Mouse (Mus musculus) heart, embryonic 11.5 days (tissue): ENCODE measurements around the gene Inka1. TPM values are rescaled to one million over a fixed set of nuclear protein-coding genes. Genes with fewer than 3 reads are reported as not detected.

ENCODE experiments used
- ATAC-seq: fragments of 200-750 bp; cut with Nextera tagmentation; replicated peaks from 2 replicates; pipeline ENCODE4 v1.8.0; 2017; ENCODE audit warnings: moderate library complexity; ENCODE audit not compliant: insufficient number of reproducible peaks, low FRiP score, low TSS enrichment
- H3K27ac ChIP-seq: fragments of 300-500 bp; sonication (generic); 2 replicates; pipeline ENCODE4 v1.5.1; 2014; ENCODE audit warnings: mild to moderate bottlenecking, low read depth, low read length
- H3K27me3 ChIP-seq: fragments of 300-500 bp; sonication (generic); 2 replicates; pipeline ENCODE4 v1.6.1; 2014; ENCODE audit warnings: mild to moderate bottlenecking, low read length, mixed read lengths; ENCODE audit not compliant: control insufficient read depth, insufficient read depth
- H3K36me3 ChIP-seq: fragments of 300-500 bp; sonication (generic); 2 replicates; pipeline ENCODE4 v1.6.1; 2014; ENCODE audit warnings: mild to moderate bottlenecking, low read length, moderate library complexity, mixed read lengths; ENCODE audit not compliant: control insufficient read depth, insufficient read depth
- H3K4me1 ChIP-seq: fragments of 300-500 bp; sonication (generic); 2 replicates; pipeline ENCODE4 v1.6.1; 2014; ENCODE audit warnings: low read length; ENCODE audit not compliant: control insufficient read depth, insufficient read depth
- H3K4me2 ChIP-seq: fragments of 300-500 bp; sonication (generic); 2 replicates; pipeline ENCODE4 v1.6.1; 2014; ENCODE audit warnings: mild to moderate bottlenecking, moderate library complexity
- H3K4me3 ChIP-seq: fragments of 300-500 bp; sonication (generic); 2 replicates; pipeline ENCODE4 v1.5.1; 2014; ENCODE audit warnings: low read depth, low read length
- H3K9ac ChIP-seq: fragments of 300-500 bp; sonication (generic); 2 replicates; pipeline ENCODE4 v1.6.1; 2014; ENCODE audit warnings: mild to moderate bottlenecking, low read depth, low read length, moderate library complexity
- H3K9me3 ChIP-seq: fragments of 300-500 bp; sonication (generic); replicated peaks from 2 replicates; pipeline ENCODE4 v1.6.1; 2016; ENCODE audit warnings: low read length; ENCODE audit not compliant: control insufficient read depth
- WGBS: fragments of 180-500 bp; shearing (Covaris S2); extraction: QIAGEN DNeasy Blood & Tissue Kit; methylation state at CpG from one replicate; pipeline ENCODE4 v1.1.7; 2014; ENCODE audit not compliant: insufficient replicate concordance; 5-methylcytosine and 5-hydroxymethylcytosine counted together
- polyA plus RNA-seq: library from polyadenylated mRNA; unstranded; fragments of >200 nt; fragmentation: Nextera tagmentation; extraction: Ambion mirVana; gene quantifications from 2 replicates; pipeline ENCODE4 v1.2.1, GENCODE M21; 2014

The Inka1 gene
- polyA plus RNA-seq, 1 experiment from 2014 or later = 66.6 TPM

GRCm38 (mm10) chr9:107957141-107957540, 28.5 kb downstream of the Inka1 start:
- no peak overlapping the region for H3K27ac ChIP-seq
- H3K9ac ChIP-seq = no peak overlapping the region
- ATAC-seq = no peak
- peaks cover 23% of the 10 kb centered on the region; the same call in 1 of the 2 replicates for H3K36me3 ChIP-seq
- 69% methylated on average over 6 of the region's 6 CpGs for WGBS
- H3K4me2 ChIP-seq = no peak overlapping the region
- no peaks in the 10 kb centered on the region for H3K27me3 ChIP-seq
- 0 out of 2 replicates have a peak, but pooled peaks cover 5% of the 10 kb centered on the region for H3K4me1 ChIP-seq
- no peaks in the 10 kb centered on the region for H3K9me3 ChIP-seq
- H3K4me3 ChIP-seq = no peak overlapping the region

GRCm38 (mm10) chr9:107955613-107956289, 29.9 kb downstream of the Inka1 start:
- Histone ChIP-seq H3K4me2 (no peak overlapping the region), H3K4me3 (no peak overlapping the region), H3K27ac (no peak overlapping the region), H3K36me3 (peaks cover 17% of the 10 kb centered on the region; the same call in 1 of the 2 replicates), H3K27me3 (no peaks in the 10 kb centered on the region), H3K9ac (no peak overlapping the region), H3K9me3 (no peaks in the 10 kb centered on the region), H3K4me1 (peaks cover 9% of the 10 kb centered on the region)
- 65% methylated on average over 6 of the region's 6 CpGs for WGBS
- ATAC-seq = no peak

- 17% methylated on average over 45 of the region's 45 CpGs for WGBS
- Histone ChIP-seq H3K4me1 (peaks cover 9% of the 10 kb centered on the region), H3K27me3 (no peaks in the 10 kb centered on the region), H3K4me2 (peak overlapping the region; percentile 78), H3K9ac (peak overlapping the region; percentile 75), H3K9me3 (no peaks in the 10 kb centered on the region), H3K36me3 (no peaks in the 10 kb centered on the region), H3K4me3 (peak overlapping the region; percentile 59), H3K27ac (peak overlapping the region; percentile 62; the same call in 1 of the 2 replicates)
- ATAC-seq = peak; percentile 81
Measured at GRCm38 (mm10) chr9:107950460-107951355, 35.0 kb downstream of the Inka1 start.

GRCm38 (mm10) chr9:107949922-107950235, 35.8 kb downstream of the Inka1 start, which contains the start of gene Traip:
Traip (plus strand) TSS chr9:107950136.
- Histone ChIP-seq H3K4me3 (peak within 1 kb of the TSS; percentile 59), H3K27me3 (no peaks in the 10 kb centered on the region), H3K4me2 (peak within 1 kb of the TSS; percentile 78), H3K36me3 (no peaks in the 10 kb centered on the region), H3K4me1 (peaks cover 7% of the 10 kb centered on the region), H3K9me3 (no peaks in the 10 kb centered on the region), H3K9ac (peak within 1 kb of the TSS; percentile 75), H3K27ac (peak within 1 kb of the TSS; percentile 62; the same call in 1 of the 2 replicates)
- ATAC-seq = no peak
- 91% methylated on average over 10 of the region's 10 CpGs for WGBS

- WGBS = 77% methylated on average over 13 of the region's 13 CpGs
- Histone ChIP-seq H3K4me2 (no peak overlapping the region), H3K36me3 (no peaks in the 10 kb centered on the region), H3K9me3 (no peaks in the 10 kb centered on the region), H3K9ac (no peak overlapping the region), H3K4me3 (no peak overlapping the region), H3K27me3 (no peaks in the 10 kb centered on the region), H3K27ac (no peak overlapping the region), H3K4me1 (peaks cover 7% of the 10 kb centered on the region)
- no peak for ATAC-seq
Measured at GRCm38 (mm10) chr9:107949184-107949921, 36.3 kb downstream of the Inka1 start.

- Histone ChIP-seq H3K4me3 (no peak overlapping the region), H3K27me3 (no peaks in the 10 kb centered on the region), H3K4me1 (peaks cover 7% of the 10 kb centered on the region), H3K36me3 (no peaks in the 10 kb centered on the region), H3K4me2 (no peak overlapping the region), H3K9ac (no peak overlapping the region), H3K9me3 (no peaks in the 10 kb centered on the region), H3K27ac (no peak overlapping the region)
- 86% methylated on average over 31 of the region's 31 CpGs for WGBS
- no peak for ATAC-seq
Measured at GRCm38 (mm10) chr9:107947241-107948194, 38.2 kb downstream of the Inka1 start.

- Histone ChIP-seq H3K4me2 (no peak overlapping the region; the same call in 1 of the 2 replicates), H3K36me3 (no peaks in the 10 kb centered on the region), H3K27me3 (peaks cover 53% of the 10 kb centered on the region), H3K4me1 (peaks cover 12% of the 10 kb centered on the region), H3K9ac (no peak overlapping the region), H3K27ac (no peak overlapping the region), H3K4me3 (no peak overlapping the region), H3K9me3 (no peaks in the 10 kb centered on the region)
- WGBS = 16% methylated on average over 3 of the region's 3 CpGs
- ATAC-seq = no peak
Measured at GRCm38 (mm10) chr9:107936831-107937230, 48.8 kb downstream of the Inka1 start.
